Mouse (Mus musculus): ENCODE data around the gene Sort1.

GRCm38 (mm10) chr3:108257831-108258500 is 25.9 kb upstream of the Sort1 start:
- TF ChIP-seq CTCF (IDR thresholded peaks at IDR 0.05; ENCODE audit: low read depth, low read length): no peak
- TF ChIP-seq POLR2A (IDR thresholded peaks at IDR 0.05; ENCODE audit: insufficient read depth, low read length): no peak
